Mouse (Mus musculus) mesoderm, embryonic 11.5 days (tissue): ENCODE measurements at regions not wholly inside any gene's neighbourhood (a gene's known extent, or its start where the extent isn't known, plus 50 kb on each side); places are given as distances from the start of the nearest gene placed in this dataset.

ENCODE experiments used
- DNase-seq: peaks from one replicate; pipeline ENCODE4 v3.0.0-alpha.2; 2012; ENCODE audit warnings: low read depth, low spot score

DNA sequence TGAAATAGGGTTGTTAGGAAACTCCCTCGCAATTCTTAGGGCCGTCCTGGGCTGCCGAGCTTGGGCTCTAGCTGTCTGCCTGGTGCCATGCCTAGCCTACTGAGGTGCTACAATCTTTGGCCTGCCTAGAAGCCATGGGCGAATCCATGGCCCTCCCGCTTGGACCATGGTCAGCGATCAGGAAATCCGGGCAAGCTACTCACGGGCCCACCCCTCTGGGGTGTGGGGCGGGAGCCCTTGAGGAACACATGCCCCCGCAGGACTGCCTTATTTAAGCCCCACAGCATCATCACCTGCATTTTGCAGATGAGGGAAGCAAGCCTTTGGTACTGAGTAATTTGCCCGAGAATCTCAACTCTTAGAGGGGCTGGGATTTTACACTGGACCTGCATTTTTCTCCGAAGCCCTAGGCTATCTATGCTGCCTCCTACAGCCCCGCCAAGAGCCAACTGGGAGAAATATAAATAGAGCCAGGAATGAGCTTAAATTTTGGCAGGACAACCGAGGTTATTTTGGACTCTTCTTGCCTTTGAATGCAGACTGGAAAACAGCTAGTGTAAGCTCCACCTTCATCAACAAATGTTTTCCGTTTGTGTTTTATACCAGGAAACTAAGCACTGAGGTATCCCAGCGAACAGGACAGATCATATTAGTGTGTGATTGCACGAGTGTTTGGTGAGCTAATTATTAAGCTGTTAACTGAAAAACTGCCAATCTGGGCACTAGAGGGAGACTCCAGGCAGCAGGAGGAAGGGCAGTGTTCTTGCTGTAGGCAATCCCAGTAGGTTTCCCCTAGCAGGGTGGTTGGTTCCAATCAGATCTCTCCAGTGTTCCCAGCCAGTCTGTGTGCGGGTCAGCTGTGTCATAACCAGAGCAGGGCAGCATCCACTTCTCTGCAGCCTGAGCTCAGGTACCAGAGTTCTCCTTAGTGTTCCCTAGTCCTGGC, 183.6 kb upstream of the Foxn2 start:
- DNase-seq: peak; percentile 69

DNA sequence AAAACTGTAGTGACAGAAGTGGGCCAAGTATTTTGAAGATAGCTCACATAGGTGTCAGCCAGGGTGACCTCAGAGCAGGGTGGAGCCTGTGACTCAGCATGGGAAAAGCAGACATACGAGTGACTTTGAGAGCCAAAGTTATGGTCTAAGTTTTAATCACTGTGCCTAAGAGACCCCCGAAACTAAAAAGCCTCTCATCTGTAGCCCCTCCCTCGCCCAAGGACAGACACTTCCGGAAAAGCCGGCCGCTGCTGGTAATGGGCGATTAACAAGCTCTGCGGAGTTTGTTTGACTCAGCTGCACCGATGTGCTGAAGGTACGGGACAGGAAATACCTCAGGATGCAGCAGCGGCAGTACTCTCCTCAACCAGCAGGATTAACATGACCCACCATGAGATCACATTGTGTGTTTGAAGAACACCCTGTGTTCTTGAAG, 182.1 kb upstream of the Foxn2 start:
- DNase-seq: no peak

DNA sequence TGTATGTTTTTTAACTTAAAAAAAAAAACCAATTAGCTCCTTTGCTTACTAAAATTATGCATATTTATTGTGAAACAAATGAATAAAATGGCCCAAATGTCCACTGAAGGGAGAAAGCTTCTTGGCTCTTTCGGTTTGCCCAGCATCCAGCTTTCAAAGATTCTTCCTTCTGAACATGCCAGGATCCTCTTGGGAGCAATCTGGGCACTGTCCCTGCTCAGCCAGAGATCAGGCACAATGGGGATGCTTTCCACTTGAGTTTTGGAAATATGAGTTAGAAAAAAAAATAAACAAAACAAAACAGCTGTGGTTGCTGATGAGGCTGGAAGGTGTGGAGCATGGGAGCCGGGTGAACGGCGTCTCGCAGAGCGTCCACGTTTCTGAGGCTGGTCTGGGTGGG, 180.3 kb upstream of the Foxn2 start:
- no peak for DNase-seq

DNA sequence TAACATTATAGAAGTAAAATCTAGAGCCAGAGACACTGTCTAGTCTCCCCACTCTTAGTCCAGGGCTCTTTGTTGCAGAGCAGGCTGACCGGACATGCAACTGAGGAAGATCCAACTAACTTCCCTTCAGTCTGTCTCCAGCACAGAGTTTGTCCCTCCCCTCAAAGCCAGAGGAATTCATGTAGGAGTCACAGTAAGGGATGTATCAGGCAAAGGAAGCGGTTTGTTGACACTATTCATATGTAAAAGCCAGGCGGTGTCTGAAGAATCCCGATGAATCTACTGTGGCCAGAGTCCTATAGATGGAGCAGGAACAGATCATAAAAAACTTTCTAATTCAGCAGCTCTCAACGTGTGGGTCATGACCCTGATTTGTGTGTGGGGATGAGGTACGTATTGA, 179.7 kb upstream of the Foxn2 start:
- DNase-seq: no peak

GRCm38 (mm10) chr17:88261556-88261955, 179.0 kb upstream of the Foxn2 start:
- DNase-seq: peak; percentile 29

DNA sequence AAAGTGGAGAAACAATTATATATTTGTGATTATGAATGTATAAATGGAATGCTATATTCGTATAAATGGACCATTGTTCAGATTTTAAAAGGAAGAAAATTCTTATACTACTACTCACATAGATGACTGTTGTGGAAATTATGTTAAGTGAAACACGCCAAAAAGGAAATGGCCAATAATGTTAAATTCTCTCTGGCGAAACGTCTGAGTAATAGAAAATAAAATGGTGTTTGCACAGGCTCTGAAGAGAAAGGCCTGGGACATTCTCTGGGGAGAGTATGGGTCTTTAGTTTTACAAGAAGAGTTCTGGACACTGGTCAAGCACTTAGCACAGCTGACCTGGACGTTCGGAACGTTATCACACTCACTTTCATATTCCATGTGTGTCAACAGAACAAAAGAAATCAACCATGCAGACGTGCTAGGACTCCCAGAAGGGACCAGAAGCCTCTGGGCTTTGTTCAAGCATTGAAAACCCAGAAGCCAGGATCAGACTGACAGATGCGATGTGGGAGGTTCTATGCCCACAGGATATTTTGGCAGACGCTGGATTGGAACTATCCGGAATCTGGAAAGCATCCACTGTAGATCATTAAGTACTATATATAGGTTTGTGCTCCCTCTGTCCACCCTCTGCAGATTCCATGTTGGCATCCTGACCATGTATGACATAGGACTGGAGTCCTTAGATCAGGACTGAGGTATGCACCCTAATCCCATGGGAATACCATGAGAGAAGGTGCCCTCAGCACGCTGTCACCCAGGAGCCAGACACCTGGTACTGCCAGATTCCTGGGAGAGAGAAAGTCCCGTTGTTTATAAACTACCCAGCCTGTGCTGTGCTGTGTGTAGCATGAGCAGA, 178.0 kb upstream of the Foxn2 start:
- no peak for DNase-seq

- no peak for DNase-seq
Observed at GRCm38 (mm10) chr17:88265291-88265690, 175.2 kb upstream of the Foxn2 start.

GRCm38 (mm10) chr17:88268216-88268615, 172.3 kb upstream of the Foxn2 start:
- DNase-seq: no peak

DNA sequence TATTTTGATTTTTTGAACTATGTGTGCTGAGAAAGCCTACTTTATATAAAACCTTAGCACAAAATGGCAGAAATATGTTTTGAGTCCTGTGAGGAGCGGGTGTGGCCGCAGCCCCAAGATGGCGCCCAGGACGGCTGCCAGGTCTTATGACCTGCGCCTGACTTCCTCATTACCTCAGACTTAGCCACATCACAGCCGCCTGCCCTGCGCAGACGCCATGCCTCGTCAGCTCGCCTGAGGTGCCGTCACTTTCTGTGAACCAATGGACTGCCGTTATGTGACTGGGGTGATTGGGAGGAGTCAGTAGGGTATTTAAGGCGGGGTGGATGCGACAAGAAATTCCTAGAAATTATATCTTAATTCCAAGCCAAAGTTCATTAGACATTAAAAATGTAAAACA, 171.7 kb upstream of the Foxn2 start:
- no peak for DNase-seq

DNA sequence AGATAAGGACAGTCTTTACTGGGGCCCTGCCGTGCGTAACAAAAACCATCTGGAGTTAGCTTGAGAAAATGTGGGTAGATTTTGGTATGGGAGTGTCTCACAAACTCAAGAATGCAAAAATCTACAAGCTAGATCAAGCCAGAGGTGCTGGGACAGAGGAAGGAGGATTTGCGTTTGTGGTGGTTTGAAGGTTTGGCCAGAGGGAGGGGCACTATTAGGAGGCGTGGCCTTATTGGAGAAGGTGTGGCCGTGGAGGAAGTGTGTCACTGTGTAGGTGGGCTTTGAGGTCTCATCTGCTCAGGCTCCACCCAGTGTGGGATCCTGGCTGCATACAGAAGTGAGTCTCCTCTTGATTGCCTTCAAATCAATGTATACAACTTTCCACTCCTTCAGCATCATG, 169.6 kb upstream of the Foxn2 start:
- no peak for DNase-seq

DNA sequence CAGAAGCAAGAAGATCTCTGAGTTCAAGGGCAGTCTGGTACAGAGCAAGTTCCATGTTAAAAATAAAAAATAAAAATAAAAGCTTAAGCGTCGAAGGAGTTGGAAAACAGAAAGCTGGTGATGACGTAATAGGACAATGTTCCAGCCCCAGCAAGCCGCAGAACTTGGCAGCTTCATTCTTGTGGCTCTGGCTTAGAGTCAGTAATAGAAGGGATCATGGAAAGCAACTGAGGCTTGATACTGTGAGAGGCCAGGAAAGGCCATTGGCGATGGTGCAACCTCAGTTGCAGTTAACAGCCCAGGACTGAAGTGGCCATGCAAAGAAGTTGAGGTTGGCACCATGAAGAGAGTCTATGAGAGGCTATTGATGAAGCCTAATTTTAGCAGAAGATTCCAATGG, 168.3 kb upstream of the Foxn2 start:
- DNase-seq: no peak

GRCm38 (mm10) chr17:88273520-88273919, 167.0 kb upstream of the Foxn2 start:
- DNase-seq: no peak

DNA sequence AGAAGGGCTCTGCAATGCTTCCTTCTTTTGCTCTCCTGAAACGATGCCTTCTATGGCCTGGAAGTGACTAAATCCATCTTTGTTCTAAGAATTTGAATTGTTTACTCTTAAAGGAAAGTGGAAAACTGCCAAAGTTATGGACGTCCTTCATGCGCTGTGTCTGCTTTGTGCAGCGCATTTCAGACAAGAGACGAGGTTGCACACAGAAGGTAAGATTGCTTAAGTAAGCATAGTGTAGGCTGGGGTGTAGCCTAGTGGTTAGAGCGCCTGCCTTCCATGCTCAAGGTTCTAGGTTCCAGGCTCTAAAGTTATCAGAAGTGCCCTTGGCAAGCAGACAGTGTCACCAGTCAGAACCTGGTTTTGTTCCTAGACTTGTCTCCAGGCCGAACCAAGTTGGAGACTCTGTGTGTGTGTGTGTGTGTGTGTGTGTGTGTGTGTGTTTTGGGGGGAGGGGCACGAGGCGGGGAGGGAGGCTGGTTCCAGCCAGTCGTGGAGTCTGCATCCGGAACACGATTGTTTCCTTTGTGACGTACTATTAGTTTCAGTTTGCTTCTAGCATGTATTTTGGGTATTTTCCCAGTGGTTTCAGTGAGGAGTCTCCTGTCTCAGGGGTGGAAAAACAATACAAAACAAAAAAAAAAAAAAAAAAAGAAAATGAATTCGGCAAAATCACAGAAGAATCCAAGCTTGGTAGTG, 166.4 kb upstream of the Foxn2 start:
- no peak for DNase-seq

GRCm38 (mm10) chr17:88274720-88275433, 165.6 kb upstream of the Foxn2 start:
- peak; percentile 34 for DNase-seq

DNA sequence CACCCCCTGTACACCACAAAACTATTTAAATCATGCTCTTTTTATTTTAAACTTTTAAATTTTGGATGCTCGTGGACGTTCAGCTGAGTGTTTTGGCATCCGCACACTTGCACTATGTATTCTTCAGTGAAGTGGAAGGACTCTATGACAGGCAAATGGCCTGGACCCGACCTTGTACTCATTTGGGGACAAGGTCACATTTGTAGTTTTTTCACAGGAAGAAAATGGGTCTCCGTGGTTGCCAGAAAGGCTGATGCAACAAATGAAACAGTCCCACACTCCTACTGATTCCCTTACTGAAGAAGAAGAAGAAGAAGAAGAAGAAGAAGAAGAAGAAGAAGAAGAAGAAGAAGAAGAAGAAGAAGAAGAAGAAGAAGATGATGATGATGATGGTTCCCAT, 160.9 kb upstream of the Foxn2 start:
- no peak for DNase-seq

DNA sequence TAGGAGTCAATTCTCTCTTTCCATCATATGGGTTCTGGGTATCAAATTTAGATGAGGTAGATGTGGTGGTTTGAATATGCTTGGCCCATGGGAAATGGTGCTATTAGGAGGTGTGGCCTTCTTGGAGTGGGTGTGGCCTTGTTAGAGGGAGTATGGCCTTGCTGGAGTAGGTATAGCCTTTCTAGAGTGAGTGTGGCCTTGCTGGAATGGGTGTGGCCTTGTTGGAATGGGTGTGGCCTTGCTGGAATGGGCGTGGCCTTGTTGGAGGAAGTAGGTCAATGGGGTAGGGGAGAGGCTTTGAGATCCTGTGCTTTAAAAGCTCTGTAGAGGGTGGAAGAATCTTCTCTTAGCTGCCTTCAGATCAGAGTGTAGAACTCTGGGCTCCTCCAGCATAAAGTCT, 157.8 kb upstream of the Foxn2 start:
- DNase-seq: no peak

- no peak for DNase-seq
Observed at GRCm38 (mm10) chr17:88284477-88284876, 156.0 kb upstream of the Foxn2 start.

GRCm38 (mm10) chr17:88287861-88288260, 152.7 kb upstream of the Foxn2 start:
- no peak for DNase-seq

GRCm38 (mm10) chr17:88297520-88297919, 143.0 kb upstream of the Foxn2 start:
- no peak for DNase-seq

DNA sequence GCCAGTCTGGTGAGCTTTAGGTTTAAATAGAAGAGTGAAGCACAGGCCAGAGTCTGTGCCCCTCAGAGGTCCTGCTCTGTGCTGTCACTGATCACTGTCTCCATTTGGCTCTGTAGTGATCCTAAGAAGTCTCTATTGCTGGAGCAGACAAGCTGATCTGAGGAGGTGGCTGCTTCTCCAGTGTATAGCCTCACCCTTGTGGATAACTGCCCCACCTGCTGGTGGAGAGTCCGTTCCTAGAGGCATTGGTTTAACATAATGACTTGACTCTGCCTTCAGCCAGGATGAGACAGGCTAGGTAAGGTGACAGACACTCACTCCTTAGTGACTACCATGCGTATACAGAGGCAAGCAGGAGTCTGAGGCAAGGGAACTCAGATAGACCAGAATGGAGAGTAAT, 136.5 kb upstream of the Foxn2 start:
- DNase-seq: no peak

DNA sequence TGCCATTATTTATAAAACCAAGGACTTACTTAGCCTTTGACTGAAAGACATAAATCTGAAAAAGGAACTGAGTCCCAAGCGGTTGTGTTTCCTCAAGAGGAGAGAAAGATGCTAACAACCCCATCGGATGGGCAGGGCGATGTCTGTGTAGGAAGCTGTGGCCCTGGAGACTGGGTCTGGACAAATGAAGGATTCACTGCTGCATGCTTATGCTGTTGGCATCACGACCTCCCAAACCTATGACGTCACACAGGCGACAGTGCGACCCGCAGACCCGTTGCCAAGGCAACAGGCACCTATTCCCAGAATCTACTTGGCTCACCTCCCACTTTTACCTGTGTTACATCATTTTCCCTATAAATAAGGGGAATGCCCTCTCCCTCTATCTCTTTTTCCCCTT, 135.3 kb upstream of the Foxn2 start:
- no peak for DNase-seq
